Mouse (Mus musculus) lung, adult 18-20 months (tissue): ENCODE data around the gene Mpp5.

Experiments
- DNase-seq, 2 experiments: peaks; one replicate each; pipeline ENCODE4 v3.0.0; 2022; ENCODE audit warnings: mixed read lengths in 2 of 2

Gene Mpp5

GRCm38 (mm10) chr12:78860921-78861495, 112.3 kb downstream of the Mpp5 start:
- no peak for DNase-seq

DNA sequence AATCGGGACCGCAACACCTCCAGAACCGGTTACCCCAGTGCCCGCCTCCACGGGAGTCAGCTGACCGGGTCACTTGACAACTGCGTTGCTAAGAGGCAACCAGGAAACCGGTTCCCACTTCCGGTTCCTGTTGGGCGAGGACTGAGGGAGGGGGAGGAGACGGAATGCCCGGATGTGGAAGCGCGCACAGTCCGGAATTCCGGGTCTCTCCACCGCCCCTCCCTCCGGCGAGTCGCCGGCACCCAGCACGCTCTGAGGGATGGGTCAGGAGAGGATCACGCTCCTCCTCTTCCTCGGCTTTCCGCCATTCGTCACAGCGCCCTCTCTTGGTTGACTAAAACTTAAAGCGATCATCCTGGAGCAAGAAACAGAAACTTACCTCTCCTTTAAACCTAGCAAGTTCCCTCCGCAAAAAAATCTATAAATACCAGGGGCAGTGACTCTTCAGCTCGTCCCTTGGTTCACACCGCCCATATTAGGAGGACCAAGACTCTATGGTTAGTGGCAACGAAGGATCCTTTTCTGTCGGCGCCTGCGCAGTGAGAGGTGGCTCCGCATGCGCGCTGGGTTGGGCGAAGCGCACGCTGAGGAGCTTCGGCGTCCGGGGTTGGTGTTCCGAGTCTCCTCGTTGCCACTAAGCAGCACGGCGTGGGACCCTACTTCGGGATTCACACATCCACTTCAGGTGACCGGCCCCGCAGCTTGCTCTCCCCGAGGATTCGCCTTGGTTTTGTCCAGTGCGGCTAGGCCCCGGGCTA, 113.0 kb downstream of the Mpp5 start, which contains the start of the genes Atp6v1d and Eif2s1:
Atp6v1d (minus strand) TSS at position 143 of the 758 bp plus-strand sequence.
Eif2s1 (plus strand) TSS at position 324 of the 758 bp plus-strand sequence.
- DNase-seq, result peak; percentile 99 to 100

GRCm38 (mm10) chr12:78862254-78862730, 113.6 kb downstream of the Mpp5 start:
- no peak for DNase-seq

- DNase-seq, result peak in 1 of 2 experiments; percentile 7
These were observed 116.7 kb downstream of the Mpp5 start for GRCm38 (mm10) chr12:78865434-78865833.

GRCm38 (mm10) chr12:78868115-78868514, 119.4 kb downstream of the Mpp5 start:
- DNase-seq, result no peak

DNA sequence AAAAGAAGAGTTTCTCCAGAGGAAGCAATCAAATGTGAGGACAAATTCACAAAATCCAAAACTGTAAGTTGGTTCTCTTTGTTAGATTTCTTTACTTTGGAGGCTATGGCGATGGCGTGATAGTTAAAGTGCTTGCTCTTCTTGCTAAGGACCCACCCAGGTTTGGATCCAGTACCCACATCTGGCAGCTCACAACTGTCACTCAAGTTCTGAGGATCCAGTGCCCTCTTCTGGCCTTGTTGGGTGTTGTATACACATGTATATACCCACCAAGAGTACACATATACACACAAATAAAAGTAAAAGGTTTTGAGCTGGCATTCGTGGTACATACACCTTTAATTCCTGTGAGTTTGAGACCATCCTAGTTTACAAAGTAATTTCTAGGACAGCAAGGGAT, 125.9 kb downstream of the Mpp5 start:
- no peak for DNase-seq

DNA sequence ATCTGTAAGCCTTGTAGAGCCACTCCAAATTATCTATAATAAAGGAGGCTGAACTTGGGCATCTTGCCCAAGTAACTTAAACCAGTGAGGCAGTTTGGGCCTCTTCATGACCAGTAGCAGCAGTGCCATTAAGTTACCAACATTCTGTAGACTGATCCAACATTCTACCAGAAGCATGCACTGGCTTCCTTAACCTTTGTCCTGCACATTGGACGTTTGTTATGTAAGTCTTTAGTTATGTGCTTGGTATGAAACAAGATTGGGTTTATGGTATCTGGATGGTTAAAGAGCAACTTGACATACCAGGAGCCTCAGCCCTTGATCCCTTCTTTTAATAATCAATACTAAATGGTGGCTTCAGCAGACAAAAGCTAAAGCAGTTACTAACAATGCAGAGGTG, 141.4 kb downstream of the Mpp5 start:
- no peak for DNase-seq
